Mouse (Mus musculus) pancreas, adult 10 weeks (tissue): Measurements from ENCODE around the gene Lypd3. TPM values are rescaled to one million over a fixed set of nuclear protein-coding genes. Genes with fewer than 3 reads are reported as not detected.

Source experiments
- polyA plus RNA-seq: library from polyadenylated mRNA; stranded (reverse); fragments of 350-450 nt; fragmentation: Illumina TruSeq; extraction: RNeasy Lipid Tissue Mini Kit (QIAGEN cat#74804); gene quantifications from one replicate; pipeline ENCODE4 v1.2.3, GENCODE M21; 2015; ENCODE audit warnings: low read depth, low replicate concordance; ENCODE audit not compliant: insufficient read depth

Lypd3 gene
- polyA plus RNA-seq: not detected

DNA sequence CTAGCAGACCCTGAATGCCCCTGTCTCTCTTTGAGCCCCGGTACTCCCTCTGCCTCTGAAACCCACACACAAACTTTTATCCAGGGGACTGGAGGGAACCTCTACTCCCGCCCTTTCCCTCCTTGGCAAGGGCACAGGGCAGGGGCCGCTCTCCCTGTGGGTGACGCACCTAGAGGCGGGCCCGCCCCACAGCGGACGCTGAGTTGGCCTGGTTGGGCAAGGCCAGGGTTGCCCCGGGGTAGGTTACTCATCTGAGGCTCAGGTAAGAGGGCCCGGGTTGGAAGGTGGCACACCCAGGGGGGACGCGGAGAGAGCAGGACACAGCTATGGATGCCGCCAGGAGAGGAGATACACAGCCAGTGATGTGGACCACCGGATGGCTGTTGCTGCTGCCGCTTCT is at the start of gene Lypd3:
TSS of gene Lypd3 (plus strand) at position 287 of the 400 bp plus-strand sequence.

DNA sequence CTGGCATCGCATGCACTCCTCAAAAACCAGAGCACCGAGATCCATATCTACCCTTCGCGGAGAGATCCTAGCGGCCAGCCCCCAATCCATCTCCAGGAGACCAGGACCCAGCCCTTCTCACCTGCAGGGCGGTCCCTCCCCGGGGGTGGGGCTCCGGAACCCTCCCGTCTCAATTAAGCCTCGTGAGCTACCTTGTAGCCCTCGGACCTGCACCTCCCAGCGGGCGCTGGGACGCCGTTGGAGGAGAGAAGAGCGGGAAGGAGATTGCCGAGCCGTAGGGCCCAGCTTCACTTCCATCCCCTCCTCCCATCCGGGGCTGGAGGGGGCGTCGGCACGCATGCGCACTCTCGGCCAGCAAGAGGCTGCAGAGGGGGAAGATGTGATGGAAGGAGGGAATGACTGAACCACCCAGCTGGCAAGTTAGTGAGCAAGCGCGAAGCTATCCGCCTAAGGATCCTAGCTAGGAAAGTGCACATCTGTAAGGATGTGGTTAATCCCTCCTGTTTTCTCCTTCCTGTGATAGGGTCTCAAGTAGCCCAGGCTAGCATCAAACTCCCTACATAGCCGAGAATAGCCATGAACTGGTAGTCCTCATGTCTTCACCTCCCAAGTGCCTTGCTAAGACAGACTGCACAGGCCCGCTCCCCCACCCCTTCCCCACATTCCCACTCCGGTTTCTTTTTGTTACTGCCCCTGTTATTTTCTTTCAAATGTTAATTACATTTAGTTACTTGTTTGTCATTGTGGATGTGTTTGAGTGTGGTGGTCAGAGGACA is 48.8 kb upstream of the Lypd3 start, which contains the start of the genes Ethe1 and Zfp575:
TSS of gene Ethe1 (plus strand) at position 214 of the 776 bp plus-strand sequence.
TSS of gene Zfp575 (minus strand) at position 312 of the 776 bp plus-strand sequence.

DNA sequence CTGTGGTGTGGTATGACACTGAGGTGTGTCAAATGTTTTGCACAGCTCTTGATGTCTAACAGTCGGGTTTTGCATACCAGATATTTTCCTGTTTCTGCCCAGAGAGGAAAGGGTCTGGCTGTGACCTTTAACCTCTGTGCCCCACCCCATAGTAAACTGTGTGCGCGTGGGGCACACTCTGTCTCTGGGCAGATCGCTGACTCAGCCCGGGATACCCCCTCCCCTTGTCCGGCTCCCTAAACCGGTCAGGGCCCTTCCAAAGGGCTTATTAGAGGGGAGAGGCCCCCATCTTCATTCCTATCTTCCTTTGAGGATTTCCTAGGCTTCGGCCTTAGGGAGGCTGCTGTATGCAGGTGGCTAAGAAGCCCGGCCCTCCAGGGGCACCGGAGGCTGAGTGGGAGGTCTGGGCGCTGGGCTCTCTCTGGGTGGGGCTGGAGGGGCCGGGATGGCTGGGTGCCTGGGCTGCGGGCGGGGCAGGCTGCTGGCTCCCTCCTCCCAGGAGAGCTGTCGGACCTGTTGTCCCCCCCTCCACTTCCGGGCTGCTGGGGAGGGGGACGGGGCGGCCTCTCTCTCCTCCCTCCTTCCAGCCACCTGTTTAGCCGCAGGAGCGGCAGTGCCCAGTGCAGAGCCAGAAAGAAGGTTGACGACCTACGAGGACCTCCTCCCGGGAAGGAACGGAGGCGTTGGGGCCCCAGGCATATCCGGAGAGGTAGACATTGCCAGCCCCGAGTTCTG is 26.0 kb upstream of the Lypd3 start, which contains the start of gene Phldb3:
TSS of gene Phldb3 (plus strand) at position 620 of the 735 bp plus-strand sequence.

DNA sequence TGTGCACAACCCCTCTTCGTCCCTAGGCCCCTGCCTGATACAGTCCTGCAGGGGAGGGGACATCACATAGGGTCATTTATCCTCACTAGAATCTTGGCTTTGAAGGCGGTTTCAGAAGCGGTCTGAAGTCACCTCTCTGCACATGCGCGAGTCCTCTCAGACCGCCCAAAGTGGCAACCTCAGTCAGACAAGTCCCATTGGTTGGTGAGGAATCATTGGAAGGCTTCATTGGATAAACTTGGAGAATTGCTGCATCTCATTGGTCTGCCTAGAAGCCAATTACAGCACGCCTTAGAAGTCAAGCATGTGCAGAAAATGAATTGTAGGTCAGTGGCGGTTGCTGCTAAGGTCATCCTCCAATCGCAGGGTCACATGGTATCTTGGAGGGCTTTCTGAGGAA is 40.2 kb downstream of the Lypd3 start, which contains the start of gene Tex101:
TSS of gene Tex101 (minus strand) at position 101 of the 400 bp plus-strand sequence.

Other genes with a start within 250 kb of the Lypd3 start
- 12.2 TPM for gene Smg9, start 236.9 kb upstream of the Lypd3 start, polyA plus RNA-seq
- not detected for gene Irgc1, start 184.3 kb upstream of the Lypd3 start, polyA plus RNA-seq
- 3.3 TPM for gene Plaur, start 174.1 kb upstream of the Lypd3 start, polyA plus RNA-seq
- gene Cadm4, start 154.5 kb upstream of the Lypd3 start, polyA plus RNA-seq: 3.4 TPM
- 1.4 TPM for gene Zfp428, start 129.5 kb upstream of the Lypd3 start, polyA plus RNA-seq
- gene AC161166.1, start 124.1 kb upstream of the Lypd3 start, polyA plus RNA-seq: not detected
- 2.5 TPM for gene Irgq, start 105.9 kb upstream of the Lypd3 start, polyA plus RNA-seq
- not detected for gene Pinlyp, start 90.4 kb upstream of the Lypd3 start, polyA plus RNA-seq
- 13.8 TPM for gene Xrcc1, start 90.3 kb upstream of the Lypd3 start, polyA plus RNA-seq
- 3.0 TPM for gene Ethe1, start 49.0 kb upstream of the Lypd3 start, polyA plus RNA-seq
- gene Zfp575, start 48.9 kb upstream of the Lypd3 start, polyA plus RNA-seq: not detected
- 0.94 TPM for gene Phldb3, start 25.8 kb upstream of the Lypd3 start, polyA plus RNA-seq
- gene Tex101, start 40.1 kb downstream of the Lypd3 start, polyA plus RNA-seq: not detected
- not detected for gene BC049730, start 72.7 kb downstream of the Lypd3 start, polyA plus RNA-seq
- not detected for gene Gm4763, start 90.4 kb downstream of the Lypd3 start, polyA plus RNA-seq
- not detected for gene Cd177, start 123.8 kb downstream of the Lypd3 start, polyA plus RNA-seq
- not detected for gene Ceacam10, start 140.7 kb downstream of the Lypd3 start, polyA plus RNA-seq
- gene Gm9844, start 225.7 kb downstream of the Lypd3 start, polyA plus RNA-seq: not detected
- gene Lypd4, start 233.4 kb downstream of the Lypd3 start, polyA plus RNA-seq: not detected
- gene Dmrtc2, start 233.5 kb downstream of the Lypd3 start, polyA plus RNA-seq: not detected
- 743 TPM for gene Rps19, start 247.8 kb downstream of the Lypd3 start, polyA plus RNA-seq